Mouse (Mus musculus) gastrocnemius, adult 18-20 months (tissue): ENCODE results near the gene Mtm1. TPM values are rescaled to one million over a fixed set of nuclear protein-coding genes. Genes with fewer than 3 reads are reported as not detected.
"Not testable (repeated sequence)": the region's sequence is repeated elsewhere in the genome, so short reads cannot be mapped to it uniquely, and the experiment has no call there.

Source experiments
- DNase-seq: peaks from one replicate; pipeline ENCODE4 v3.0.0; 2021; ENCODE audit warnings: low spot score
- total RNA-seq, 2 experiments: library from RNA; stranded (reverse); gene quantifications; 2 replicates each; pipeline ENCODE4 v1.2.3; 2021

Gene Mtm1
- total RNA-seq, 2 experiments from 2014 or later = 11.8 to 12.1 TPM

DNA sequence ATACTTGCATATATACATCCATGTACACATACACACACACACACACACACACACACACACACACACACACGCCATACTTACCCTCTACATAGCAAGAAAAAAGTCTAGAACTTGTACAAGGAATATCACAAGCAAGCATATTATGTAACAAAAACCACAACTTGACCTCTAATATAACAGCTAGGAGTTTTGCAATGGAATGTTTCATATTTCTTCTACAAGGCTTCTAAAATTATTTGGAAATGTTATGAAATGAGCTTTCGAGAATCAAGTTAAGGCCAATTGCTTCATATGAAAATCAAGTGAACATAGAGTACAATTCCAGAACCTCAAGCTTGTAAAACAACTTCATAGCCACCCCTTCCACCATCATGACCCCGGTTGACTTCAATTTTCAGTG is 74.9 kb downstream of the Mtm1 start:
- no peak for DNase-seq

DNA sequence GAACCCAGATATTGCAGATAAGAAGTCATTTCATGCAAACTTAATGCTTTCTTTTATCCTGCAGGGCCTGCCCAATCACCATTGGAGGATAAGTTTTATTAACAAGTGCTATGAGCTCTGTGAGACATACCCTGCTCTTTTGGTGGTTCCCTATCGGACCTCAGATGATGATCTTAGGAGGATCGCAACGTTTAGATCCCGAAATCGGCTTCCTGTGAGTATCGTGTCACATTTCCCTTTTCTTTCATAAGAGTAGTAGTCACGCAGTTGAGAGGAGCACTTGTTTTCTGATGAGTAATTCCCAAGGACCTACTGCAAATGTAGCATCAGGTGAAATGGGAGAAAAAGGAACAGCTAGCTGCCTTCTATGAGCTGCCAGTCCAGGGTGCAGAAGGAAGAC is 76.5 kb downstream of the Mtm1 start:
- DNase-seq = no peak

DNA sequence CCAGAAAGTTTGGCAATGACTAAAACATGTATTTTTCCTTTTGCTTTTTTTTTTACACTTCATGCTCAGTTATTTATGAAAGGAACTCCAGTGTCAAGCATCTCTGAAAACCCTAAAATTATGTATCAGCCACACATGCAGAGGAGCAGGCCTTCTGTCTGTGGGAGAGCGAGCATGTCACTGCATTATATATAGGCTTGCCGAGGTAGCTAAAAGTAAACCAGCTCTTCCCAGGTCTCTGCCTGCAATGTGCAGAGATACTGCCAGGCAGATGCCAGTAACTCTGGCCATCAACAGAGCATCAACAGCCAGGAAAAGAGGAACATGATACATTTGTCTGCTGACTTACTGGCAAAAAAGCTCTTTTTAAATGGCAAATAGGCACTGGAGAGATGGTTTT is 83.6 kb downstream of the Mtm1 start:
- peak; percentile 3 for DNase-seq

GRCm38 (mm10) chrX:71296005-71296404 is 85.4 kb downstream of the Mtm1 start:
- no peak for DNase-seq

- DNase-seq = no peak
Measured at GRCm38 (mm10) chrX:71302148-71302547, 91.6 kb downstream of the Mtm1 start.

DNA sequence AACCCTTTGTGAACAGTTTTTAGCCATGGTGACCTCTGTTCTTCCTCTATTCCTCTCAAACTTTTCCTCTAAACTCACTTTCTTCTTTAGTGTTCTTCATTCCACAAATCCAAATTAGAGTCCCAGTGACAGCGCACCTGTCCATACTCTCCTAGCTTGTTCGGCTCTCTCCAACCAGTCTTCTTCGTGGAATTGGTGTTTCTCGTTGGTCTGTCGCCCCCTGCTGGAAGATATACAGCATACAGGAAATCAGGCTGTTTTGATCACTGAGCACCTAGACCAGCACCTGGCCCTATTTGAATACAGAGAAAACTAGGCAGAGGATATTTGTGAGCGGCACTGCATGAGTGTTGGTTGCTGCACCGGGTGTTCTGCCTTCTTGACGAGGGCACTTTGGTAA is 100.7 kb downstream of the Mtm1 start:
- DNase-seq = peak; percentile 40

DNA sequence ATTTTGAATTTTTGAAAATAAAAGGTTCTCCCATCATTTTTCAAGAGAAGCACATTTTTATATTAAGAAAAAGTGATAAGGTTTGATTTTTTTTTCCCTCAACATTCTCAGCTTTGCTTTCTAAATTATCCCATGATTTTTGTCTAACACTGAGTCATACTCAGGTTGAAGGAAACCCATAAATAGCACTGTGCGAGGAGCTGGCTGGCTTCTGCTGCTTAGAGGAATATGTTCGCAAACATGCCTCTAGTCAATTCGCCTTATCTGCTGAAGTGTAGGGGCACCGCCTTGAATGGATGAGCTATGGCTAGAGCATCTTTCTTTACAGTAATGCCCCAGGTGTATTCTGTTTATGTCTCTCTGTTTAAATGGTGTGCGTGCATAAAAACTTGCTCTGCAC is 103.8 kb downstream of the Mtm1 start:
- no peak for DNase-seq

DNA sequence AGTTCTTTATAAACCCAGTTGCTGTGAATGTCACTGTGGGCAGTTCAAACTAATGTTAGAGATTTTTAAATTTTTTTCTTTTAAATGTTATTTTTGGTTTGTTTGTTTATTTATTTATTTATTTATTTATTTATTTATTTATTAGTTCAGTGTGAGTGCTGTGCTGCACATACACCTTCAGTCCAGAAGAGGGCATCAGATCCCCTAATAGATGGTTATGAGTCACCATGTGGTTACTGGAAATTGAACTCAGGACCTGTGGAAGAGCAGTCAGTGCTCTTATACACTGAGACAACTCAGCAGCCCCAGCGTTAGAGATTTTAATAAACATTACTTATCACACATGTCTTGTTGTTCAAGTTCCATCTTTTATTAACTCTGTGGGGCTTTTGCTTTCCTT is 141.5 kb downstream of the Mtm1 start:
- DNase-seq = peak; percentile 7

DNA sequence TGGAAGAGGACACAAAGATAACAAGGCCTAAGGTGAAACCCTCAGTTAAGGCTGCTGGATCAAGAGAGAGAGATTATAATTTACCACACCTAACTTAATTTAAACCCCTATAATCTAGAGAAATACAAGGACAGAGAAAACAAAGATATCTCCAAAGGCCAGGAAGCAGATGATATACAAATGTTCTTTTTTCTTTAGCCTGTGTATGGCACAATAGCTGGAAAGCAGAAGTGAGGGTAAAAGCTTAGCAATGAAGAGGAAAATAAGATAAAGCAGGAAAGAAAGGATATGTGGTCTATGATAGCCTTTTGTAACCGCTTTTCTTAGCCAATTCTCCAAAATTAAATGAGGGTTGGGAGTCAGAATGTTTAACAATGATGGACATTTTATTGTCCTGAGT is 144.8 kb downstream of the Mtm1 start:
- DNase-seq = no peak

GRCm38 (mm10) chrX:71361793-71362192 is 151.2 kb downstream of the Mtm1 start:
- DNase-seq = not testable (repeated sequence)

DNA sequence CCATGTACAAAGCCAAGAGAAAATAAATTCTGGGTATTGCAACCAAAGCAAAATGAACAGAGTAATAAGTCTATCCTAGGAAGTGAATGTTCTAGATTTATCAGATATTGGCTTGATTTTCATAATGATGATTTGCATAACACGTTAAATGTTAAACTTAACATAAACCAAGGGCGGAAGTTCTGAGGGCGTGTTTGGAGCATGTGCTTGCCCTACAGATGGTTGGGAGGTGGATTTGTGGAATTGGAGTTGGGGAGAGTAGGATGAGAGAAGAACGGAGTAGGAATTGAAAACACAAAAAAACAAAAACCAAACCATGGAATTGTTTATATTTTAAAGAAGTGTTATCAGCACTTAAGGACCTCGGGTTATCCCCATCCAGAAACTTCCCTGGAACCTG is 153.5 kb downstream of the Mtm1 start:
- DNase-seq = no peak

DNA sequence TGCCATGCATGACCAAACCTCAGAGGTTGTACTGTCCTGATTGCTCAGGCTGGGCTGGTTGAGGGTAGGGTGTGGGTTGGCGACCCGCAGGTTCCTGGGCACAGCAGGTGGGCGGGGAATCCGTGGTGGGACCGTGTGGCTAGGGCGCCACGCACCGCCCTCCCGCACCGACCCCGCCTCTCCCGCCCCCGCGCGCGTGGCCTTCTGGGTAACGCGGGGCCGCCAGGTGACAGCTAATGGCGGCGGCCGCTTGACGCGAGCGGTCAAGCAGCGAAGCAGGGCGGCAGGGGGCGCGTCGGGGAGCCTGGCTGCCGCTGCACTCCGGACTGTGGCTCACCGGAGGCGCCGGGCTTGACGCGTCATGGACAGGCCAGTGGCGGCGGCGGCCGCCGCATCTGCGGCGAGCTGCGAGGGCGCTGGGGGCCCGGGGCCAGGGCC is 154.0 kb downstream of the Mtm1 start, which contains the start of gene Mtmr1:
Gene Mtmr1, plus strand, starts transcription at position 207 of the 438 bp plus-strand sequence.
- DNase-seq = peak; percentile 78

DNA sequence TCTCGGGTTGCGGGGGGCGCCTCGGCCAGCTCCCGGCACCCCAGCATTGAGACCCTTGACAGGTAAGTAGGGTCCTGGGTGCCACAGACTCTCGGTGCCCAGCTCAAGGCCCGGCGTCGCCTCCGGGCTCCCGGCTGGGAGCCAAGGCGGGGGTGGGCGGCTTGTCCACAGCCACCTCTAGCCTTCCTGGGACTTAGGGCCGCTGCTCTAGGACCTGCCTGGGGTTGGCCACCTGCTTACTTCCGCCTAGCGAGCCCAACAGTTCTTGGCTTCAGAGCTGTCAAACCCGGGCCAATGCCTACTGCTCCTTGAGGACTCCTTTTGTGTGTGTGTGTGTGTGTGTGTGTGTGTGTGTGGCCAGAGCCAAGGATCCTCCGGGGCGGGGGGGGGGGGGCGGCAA is 154.4 kb downstream of the Mtm1 start:
- peak; percentile 19 for DNase-seq

Other genes with a start within 250 kb of the Mtm1 start
- gene Mamld1, start 160.5 kb upstream of the Mtm1 start, total RNA-seq = 1 to 10 TPM; 1.8 to 2.2 TPM
- gene Mtmr1, start 154.0 kb downstream of the Mtm1 start, total RNA-seq = 10 to 100 TPM; 36.8 to 42.5 TPM